Mouse (Mus musculus): ENCODE data around the gene 4930550L24Rik. TPM values are rescaled to one million over a fixed set of nuclear protein-coding genes. Genes with fewer than 3 reads are reported as not detected.

The 4930550L24Rik gene
- polyA plus RNA-seq (2012; rRNA removed): 0.04 TPM in 2 replicates

DNA sequence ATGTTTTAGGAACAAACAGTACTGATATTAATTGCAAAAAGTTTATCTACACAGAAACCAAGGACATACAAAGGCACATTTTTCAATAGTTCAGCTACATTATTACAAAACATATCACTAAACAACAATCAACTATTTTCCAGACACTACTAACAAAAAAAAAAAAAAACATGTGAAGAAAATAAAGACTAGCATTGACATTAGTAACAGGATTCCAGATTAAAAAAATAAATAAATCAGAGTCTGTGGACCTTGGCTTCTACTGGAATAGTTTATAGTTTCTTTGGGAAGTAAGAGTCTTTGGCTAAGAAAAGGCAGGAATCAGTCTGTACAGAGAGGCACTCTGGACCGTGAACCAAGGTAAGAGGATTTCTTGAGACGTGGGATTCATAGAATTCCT is at the start of gene 4930550L24Rik:
4930550L24Rik (plus strand) TSS at position 301 of the 400 bp plus-strand sequence.

